Mouse (Mus musculus): Measurements from ENCODE around the gene Slc25a24.

GRCm38 (mm10) chr3:109216352-109216751 lies 93.4 kb downstream of the Slc25a24 start:
- TF ChIP-seq CTCF (IDR thresholded peaks at IDR 0.05; ENCODE audit: low read depth, low read length) (no peak), POLR2A (IDR thresholded peaks at IDR 0.05; ENCODE audit: borderline replicate concordance, low read depth, low read length) (no peak)
